10 mouse cellular contexts compared by ENCODE assay signal in genomic region chr6:137192063-137192462, GRCm38 (mm10). TPM values are rescaled to one million over a fixed set of nuclear protein-coding genes. Genes with fewer than 3 reads are reported as not detected.
DNase-seq lines count a peak whose midpoint lies in the region; ATAC-seq lines count a peak whose summit lies in the region.
"Had no signal": no experiment of that assay in that cellular context is flagged by ENCODE, and none has a peak within 500 bp of the region (broad histone marks: within the 10 kb centered on the region; RNA-seq: fewer than 3 reads in every experiment).

No protein-coding gene starts in this region.

- no peak overlapping the region for H3K27ac ChIP-seq in embryonic facial prominence, embryonic 14.5 days (replicated peaks; ENCODE audit: low read depth, low read length)
- H3K27ac ChIP-seq: hindbrain, embryonic 15.5 days; neural tube, embryonic 13.5 days had no signal

- intact Hi-C loops in left cerebral cortex, postnatal 25 days (cut with DNase I), result loop anchor here (5.0 kb wide), 1 partner anchor 145 kb away; no protein-coding TSS in a partner anchor

- H3K9ac ChIP-seq in embryonic facial prominence, embryonic 14.5 days (ENCODE audit: low read depth, low read length), result no peak overlapping the region
- H3K9ac ChIP-seq: hindbrain, embryonic 15.5 days; neural tube, embryonic 13.5 days had no signal

- 23% methylated on average over 6 of the region's 6 CpGs for WGBS in embryonic facial prominence, embryonic 14.5 days

- H3K27me3 ChIP-seq in embryonic facial prominence, embryonic 14.5 days (replicated peaks; ENCODE audit: control insufficient read depth, insufficient read depth, low read length), result no peaks in the 10 kb centered on the region
- H3K27me3 ChIP-seq: hindbrain, embryonic 15.5 days; neural tube, embryonic 13.5 days had no signal

- H3K36me3 ChIP-seq in embryonic facial prominence, embryonic 14.5 days (ENCODE audit: control insufficient read depth, insufficient read depth, low read length), result no peaks in the 10 kb centered on the region
- H3K36me3 ChIP-seq: hindbrain, embryonic 15.5 days; neural tube, embryonic 13.5 days had no signal

- no peaks in the 10 kb centered on the region for H3K9me3 ChIP-seq in embryonic facial prominence, embryonic 14.5 days (ENCODE audit: control insufficient read depth, low read length)
- H3K9me3 ChIP-seq: hindbrain, embryonic 15.5 days; neural tube, embryonic 13.5 days had no signal

- H3K4me2 ChIP-seq in embryonic facial prominence, embryonic 14.5 days (ENCODE audit: low read depth, low read length), result no peak overlapping the region
- H3K4me2 ChIP-seq: hindbrain, embryonic 15.5 days; neural tube, embryonic 13.5 days had no signal

- no peaks in the 10 kb centered on the region for H3K4me1 ChIP-seq in embryonic facial prominence, embryonic 14.5 days (ENCODE audit: control insufficient read depth, insufficient read depth, low read length)

- ATAC-seq in embryonic facial prominence, embryonic 14.5 days (ENCODE audit: low read depth), result no peak
- no peak for ATAC-seq in activated CD4-positive, CD25-positive, alpha-beta regulatory T cell, adult 4 months

- H3K4me3 ChIP-seq in embryonic facial prominence, embryonic 14.5 days (ENCODE audit: low read depth, low read length), result no peak overlapping the region
- H3K4me3 ChIP-seq: hindbrain, embryonic 15.5 days; neural tube, embryonic 13.5 days had no signal

- DNase-seq in cerebellum, adult 9-10 months, result peak; percentile 28
- DNase-seq in cerebellum, postnatal 36 days, result no peak
- peak; percentile 28 to 65 for DNase-seq in left cerebral cortex, postnatal 25 days (ENCODE audit: low spot score in 2 of 2)
- DNase-seq in left cerebral cortex, adult 8-10 months (ENCODE audit: low spot score in 2 of 2), result no peak
- DNase-seq in WW6 (ENCODE audit: low read depth, low spot score), result peak; percentile 64
- DNase-seq in embryonic facial prominence, embryonic 14.5 days (ENCODE audit: low spot score), result peak; percentile 59
- DNase-seq in mesoderm, embryonic 11.5 days (ENCODE audit: low read depth, low spot score), result peak; percentile 79

RNA-seq across cellular contexts. Expression of gene Rerg, which starts 21.8 kb away (rescaled TPM):
- 10 to 100 TPM in 1 of 2 experiments, 1 to 10 TPM in 1; 7.9 to 12.2 TPM for total RNA-seq in left cerebral cortex, postnatal 25 days (2021)
- 10 to 100 TPM; 13.6 to 17.9 (median 15.1) TPM for total RNA-seq in left cerebral cortex, adult 8-10 months (2022)
- polyA plus RNA-seq in embryonic facial prominence, embryonic 14.5 days (2014; fragmentation: Nextera tagmentation; extraction: Ambion mirVana), result 23.1 and 26.0 TPM in 2 replicates
- not detected for polyA plus RNA-seq in activated CD4-positive, CD25-positive, alpha-beta regulatory T cell, adult 4 months (2017; shearing (Covaris generic))

Comparison
In these comparisons a context has a peak if more than half of its experiments do, and no peak if none do; other contexts are left out.
1. DNase-seq: peak in cerebellum, adult 9-10 months (single experiment), left cerebral cortex, postnatal 25 days (2 of 2), WW6 (single experiment), embryonic facial prominence, embryonic 14.5 days (single experiment) and mesoderm, embryonic 11.5 days (single experiment); none in cerebellum, postnatal 36 days (0 of 2) and left cerebral cortex, adult 8-10 months (0 of 2).